Mouse (Mus musculus) thymus, adult 2 months (tissue): ENCODE results near the gene Polg.

Experiments
- CTCF ChIP-seq: fragments of 200-500 bp; IDR thresholded peaks from 2 replicates; pipeline ENCODE4 v1.5.1; 2012; ENCODE audit warnings: mild to moderate bottlenecking, control low read depth, low read length, moderate library complexity, borderline replicate concordance; ENCODE audit not compliant: control insufficient read depth, poor library complexity, insufficient read depth; ENCODE audit errors: extremely low read depth
- POLR2A ChIP-seq: fragments of 200-500 bp; IDR thresholded peaks from 2 replicates; pipeline ENCODE4 v1.6.1; 2012; ENCODE audit warnings: mild to moderate bottlenecking, low read length, control low read depth, moderate library complexity; ENCODE audit not compliant: control insufficient read depth, poor library complexity, insufficient read depth; ENCODE audit errors: extremely low read depth

- TF ChIP-seq POLR2A: no peak
- no peak for TF ChIP-seq CTCF
Measured at GRCm38 (mm10) chr7:79503103-79503455, 36.9 kb upstream of the Polg start.
